Mouse (Mus musculus) retina, embryonic 14.5 days (tissue): ENCODE results near the gene Cbs.
"Not testable (repeated sequence)": the region's sequence is repeated elsewhere in the genome, so short reads cannot be mapped to it uniquely, and the experiment has no call there.

Experiments
- DNase-seq: peaks from one replicate; pipeline ENCODE4 v3.0.0-alpha.2; 2015; ENCODE audit warnings: low spot score

The Cbs gene

GRCm38 (mm10) chr17:31646199-31647002, 9.4 kb upstream of the Cbs start:
- no peak for DNase-seq

- DNase-seq, result no peak
These were observed 5.9 kb upstream of the Cbs start for GRCm38 (mm10) chr17:31642913-31643312.

DNA sequence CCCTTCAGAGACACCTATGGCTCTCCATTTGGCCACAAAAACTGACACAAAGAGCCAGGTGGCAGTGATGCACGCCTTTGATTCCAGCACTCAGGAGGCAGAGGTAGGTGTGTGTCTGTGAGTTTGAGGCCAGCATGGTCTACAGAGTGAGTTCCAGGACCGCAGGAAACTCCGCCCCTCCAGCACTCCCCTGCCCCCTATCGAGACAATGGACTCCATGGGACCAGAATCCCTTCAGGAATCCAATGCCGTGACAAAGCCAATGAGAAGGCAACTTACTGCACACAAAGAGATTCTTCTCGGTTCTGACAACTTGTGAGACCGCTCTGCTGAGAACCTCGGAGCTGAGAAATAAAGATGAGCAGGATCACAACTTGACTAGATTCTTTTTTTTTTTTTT, 5.3 kb upstream of the Cbs start:
- no peak for DNase-seq

GRCm38 (mm10) chr17:31639651-31640050, 2.6 kb upstream of the Cbs start:
- peak; percentile 24 for DNase-seq

GRCm38 (mm10) chr17:31637866-31638570, 980 bp upstream of the Cbs start:
- DNase-seq, result no peak

GRCm38 (mm10) chr17:31636277-31636941, 629 bp downstream of the Cbs start:
- DNase-seq, result peak; percentile 17

GRCm38 (mm10) chr17:31635781-31636180, 1.3 kb downstream of the Cbs start:
- no peak for DNase-seq

- no peak for DNase-seq
These were observed 2.1 kb downstream of the Cbs start for GRCm38 (mm10) chr17:31634896-31635295.

DNA sequence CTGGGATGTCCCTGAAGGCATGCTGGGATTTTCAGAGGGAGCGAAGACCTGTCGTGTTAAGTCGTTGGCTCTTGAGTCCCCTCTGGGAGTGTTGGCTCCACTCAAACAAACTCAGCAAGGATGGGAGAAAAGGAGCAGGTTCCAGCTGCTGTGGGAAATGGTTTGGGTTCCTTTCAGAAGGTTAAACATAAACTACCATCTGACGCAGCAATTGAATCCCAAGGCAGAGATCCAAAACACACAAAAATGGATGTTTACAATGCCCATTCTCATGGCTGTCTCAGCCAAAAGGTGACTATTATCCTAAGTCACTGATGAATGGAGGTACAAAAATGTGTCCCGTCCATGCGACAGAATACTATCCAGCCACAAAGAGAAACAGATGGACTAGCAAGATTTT, 4.0 kb downstream of the Cbs start:
- DNase-seq, result no peak

DNA sequence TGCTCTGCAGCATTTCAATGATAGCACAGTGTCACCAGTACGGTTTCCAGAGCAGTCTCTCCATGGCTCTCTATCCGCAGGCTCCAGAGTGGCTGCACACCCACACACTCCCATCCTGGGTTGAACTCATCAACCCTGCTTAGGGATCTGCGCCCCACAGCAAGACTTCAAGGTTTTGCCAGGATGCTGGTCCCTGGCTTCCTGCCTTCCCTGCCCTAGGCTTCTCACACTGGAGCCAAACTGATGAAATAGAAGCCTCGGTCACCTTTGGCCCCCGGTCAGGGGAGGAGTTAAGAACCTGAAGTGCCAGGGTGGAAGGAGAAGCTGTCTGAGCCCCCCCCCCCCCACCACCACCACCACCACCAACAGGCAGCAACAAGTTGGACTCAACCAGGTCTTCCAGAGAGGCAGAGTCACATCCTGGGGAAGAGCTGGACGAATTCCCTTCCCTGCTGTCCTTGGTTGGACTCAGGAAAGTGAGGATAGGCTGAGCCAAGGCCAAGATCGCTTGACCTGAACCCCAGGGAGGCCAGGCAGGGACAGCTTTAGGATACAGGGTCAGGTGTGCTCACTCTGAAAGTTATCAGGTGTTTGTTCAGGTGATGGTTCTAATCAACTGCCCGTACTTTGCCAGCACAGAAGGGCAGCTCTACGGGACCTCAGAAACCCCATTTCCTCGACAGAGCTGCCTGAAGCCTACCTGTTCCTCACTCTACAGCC, 5.8 kb downstream of the Cbs start:
- DNase-seq, result no peak

DNA sequence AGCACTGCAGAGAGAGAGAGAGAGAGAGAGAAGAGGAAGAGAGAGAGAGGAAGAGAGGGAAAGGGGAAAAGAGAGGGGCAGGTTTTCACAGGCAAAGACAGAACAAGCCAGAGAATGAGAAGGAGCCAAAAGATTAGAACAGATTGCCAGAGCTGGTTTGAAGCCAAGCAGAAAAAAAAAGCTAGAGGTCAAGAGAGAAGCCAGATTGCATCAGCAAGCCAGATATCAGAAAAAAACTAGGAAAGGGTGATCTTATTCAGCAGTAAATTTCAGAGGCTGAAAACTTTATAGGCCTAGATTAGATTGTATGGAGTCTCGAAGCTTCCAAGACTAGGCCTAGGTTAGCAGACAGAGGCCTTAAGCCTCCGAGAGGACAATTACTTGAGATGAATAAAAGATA, 9.1 kb downstream of the Cbs start:
- DNase-seq, result no peak

DNA sequence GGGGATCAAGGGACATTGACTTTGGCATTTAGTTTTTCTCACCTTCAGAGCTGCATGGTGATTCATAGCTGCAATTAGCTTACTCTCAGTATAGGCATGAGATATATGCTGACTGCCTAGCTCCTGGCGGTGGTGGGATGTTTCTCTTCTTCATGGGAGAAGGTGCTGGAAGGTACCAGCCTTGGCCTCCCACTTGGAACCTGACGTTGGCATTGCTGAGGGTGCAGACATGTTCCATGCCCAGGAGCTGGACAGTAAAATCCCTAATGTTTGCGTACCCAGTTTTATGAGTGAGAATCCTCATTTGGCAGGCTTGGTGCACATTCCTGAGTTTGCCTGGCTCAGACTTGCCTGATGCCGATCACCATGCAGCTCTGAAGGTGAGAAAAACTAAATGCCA, 13.9 kb downstream of the Cbs start:
- DNase-seq, result no peak

DNA sequence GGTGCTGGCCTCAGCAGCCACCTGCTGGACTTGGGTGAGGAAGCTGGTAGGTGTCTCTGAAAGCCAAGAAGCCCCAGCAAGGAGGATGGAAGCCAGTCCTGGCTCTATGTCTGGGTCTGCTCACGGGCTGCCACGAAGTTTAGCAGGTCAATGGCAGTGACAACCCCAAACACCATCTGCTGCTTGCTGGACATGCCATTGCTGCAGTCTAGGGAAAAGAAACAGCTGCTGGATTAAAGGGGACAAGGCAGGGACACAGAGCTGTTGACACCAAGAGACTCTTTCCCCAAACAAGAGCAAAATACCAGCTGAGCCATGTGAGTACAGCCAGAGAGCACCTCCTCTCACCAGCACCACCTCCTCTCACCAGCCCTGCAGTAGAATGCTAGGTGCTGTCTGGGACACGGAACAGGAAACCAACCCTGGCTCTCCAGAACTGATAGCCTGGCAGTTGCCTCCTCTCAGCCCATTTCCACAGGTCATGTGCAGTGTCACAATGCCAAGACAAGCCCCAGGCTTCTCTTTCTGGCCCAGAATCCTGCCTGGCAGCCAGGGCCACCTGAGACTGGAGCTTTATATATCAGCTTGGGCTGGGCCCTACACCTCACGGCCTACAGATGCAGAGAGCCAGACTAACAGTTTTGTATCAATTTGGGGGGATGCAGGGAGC, 23.8 kb downstream of the Cbs start:
- no peak for DNase-seq

DNA sequence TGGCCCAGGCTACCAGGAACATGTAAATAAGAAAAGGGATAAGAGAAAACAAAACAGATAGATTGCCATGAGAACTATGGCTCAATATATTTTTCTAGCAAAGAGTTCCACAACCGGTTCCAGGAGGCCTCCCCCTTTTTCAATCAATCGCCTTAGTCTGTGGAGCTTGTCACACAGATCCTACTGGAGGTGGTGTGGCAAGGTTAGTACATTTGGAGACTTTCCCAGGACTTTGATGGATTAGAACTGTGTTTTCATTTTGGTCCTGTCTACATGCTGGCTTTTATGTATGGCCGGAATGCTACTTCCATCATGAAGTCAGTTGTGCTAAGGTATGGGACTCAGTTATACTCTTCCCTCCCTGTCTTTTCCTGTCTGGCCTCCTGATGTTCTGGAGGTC, 27.1 kb downstream of the Cbs start:
- DNase-seq, result no peak

DNA sequence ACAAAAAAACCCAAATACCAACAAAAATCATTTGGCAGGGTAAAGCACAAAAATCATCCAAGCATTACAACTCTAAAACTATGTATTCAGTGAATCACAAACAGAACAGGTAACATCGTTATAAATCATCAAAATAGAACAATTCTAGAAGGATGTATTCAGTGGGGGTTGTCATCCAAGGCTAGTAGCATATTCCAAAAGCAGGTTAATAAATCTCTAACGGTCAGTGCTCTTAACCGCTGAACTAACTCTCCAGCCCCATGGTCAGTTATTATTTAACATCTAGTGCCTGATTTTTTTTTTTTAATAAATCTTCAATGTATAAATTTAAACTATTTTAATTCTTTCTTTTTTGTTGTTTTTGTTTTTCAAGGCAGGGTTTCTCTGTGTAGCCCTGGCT, 27.9 kb downstream of the Cbs start:
- not testable (repeated sequence) for DNase-seq

DNA sequence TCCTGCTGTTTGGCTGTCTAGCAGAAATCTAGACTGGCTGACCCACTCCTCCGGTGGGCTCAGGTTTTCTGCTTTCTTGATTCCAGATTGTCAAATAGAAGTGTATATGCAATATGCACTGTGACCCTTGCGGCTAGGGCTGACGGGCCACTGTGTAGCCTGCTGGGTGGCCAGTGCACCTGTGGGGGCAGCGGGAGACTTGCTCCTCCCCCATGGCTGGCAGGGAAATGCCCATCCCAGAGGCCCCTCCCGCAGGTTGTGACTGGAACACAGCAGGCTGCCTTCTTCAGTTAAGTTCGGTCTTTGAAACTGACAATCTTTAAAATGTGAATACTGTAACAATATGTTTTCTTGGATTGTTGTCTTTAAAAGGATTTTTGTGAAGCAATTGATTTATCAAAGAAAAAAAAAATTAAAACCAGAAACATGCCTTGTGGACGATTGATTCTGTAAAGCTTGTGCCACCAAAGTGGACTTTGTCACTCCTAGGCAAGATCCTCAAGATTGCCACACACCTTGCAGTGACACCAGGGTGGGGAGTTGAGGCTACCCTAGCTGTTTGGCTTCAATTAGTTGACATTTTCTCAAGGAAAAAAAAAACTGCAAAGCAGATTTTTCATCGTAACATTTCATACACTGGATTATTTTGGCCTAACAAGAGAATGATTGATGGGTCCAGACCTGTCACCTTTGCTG, 29.6 kb downstream of the Cbs start:
- no peak for DNase-seq

DNA sequence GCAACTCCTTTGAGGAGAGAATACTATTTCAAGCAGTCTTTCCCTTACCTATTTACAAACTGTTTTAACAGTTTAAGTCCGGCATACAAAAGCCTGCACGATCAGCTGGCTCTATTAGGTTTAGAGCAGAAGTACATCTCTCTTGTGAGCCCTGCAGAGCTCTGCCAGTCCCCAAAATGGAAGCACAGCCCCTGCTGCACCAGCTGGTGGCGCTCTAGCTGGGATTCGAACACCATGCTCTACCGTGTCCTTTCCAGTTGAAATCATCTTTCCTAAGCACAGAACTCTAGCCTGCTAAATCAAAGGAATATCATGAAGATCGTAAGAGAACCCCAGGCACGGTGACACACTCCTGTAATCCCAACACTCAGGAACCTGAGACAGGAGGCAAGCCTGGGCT, 30.6 kb downstream of the Cbs start:
- DNase-seq, result peak; percentile 10

DNA sequence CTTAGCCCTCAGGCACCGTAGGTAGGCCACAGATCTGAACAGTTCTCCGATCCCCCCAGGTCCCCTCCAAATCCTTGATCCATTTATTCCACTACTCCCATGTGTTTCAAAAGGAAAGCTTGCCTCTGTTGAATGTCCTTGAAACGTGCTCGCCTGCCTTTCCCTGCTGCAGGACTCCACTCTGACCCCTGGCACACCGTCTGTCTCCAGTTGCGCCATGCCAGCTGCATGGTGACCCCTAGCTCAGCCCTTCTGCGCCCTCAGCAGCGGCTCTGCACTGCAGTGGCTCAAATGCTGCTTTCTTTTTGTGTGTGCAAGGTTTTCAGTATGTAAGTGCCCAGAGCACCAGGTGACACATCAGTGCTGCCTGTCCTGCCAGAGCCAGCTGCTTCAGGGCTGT, 38.4 kb downstream of the Cbs start:
- DNase-seq, result no peak

DNA sequence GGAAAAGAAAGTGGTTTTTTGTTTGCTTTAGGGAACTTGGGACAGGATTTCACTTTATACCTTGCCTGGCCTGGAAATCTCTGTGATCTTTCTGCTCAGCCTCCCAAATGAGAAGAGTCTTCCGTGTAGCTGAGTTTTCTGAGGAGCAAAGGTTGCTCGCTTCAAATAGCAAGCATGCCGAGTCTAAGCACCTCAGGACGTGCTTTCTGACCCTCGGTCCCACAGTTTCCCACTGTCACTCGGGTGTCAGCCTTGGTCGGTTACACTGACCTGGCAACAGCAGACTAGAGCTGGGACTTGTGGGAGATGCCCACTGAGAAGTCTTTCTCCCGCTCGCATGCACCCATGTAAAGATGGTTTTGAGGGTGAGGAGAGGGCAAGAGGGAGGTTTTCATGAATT, 39.1 kb downstream of the Cbs start:
- no peak for DNase-seq

GRCm38 (mm10) chr17:31595077-31595476, 42.0 kb downstream of the Cbs start:
- no peak for DNase-seq

DNA sequence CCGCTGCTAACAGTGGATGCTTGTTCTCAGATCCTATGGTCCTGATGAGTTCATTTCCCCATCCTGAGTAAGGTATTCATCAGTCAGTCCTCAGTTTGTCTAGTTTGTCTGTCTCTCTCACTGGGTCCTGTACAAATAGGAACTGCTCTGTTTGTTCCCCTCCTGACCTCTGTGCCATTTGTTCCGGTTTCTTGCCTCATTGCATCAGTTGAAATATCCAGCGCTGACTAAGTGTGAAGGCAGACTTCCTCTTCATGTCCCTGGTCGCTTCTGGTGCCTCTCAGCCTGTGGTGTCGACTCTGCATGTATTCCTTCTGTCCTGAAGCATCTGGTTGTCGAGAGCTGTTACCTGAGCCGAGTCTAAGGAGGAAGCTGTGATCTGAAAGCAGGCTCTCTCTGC, 42.4 kb downstream of the Cbs start:
- DNase-seq, result no peak
